Mouse (Mus musculus) subcutaneous adipose tissue, adult 2 months (tissue): ENCODE data around the gene Gm5726. TPM values are rescaled to one million over a fixed set of nuclear protein-coding genes. Genes with fewer than 3 reads are reported as not detected.

Experiments
- polyA plus RNA-seq: library from polyadenylated mRNA; depleted of rRNA; stranded (reverse); fragments of >200 nt; gene quantifications from 2 replicates; pipeline ENCODE4 v1.2.3, GENCODE M21; 2012; ENCODE audit warnings: low replicate concordance; rRNA removed

Gm5726 gene
- polyA plus RNA-seq, result not detected in 2 replicates

DNA sequence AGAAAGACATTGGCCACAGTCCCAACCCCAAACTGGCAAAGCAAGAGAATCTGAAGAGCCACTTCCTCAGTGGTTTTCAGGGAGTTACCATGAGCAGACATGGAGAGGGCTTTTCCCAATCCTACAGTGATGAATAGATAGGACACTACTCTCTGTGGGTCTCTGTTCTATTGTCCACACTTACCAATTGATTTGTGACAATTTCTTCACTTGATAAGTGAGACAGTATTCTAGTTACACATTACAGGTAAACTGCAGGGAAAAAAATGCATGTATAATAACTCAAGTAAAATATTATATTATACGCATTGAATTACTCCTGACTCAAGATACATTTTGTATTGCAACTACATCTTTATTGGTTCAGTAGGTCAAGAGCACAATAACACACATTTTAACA lies at the start of gene Gm5726:
Gene Gm5726 (minus strand): TSS at position 101 of the 400 bp plus-strand sequence.

DNA sequence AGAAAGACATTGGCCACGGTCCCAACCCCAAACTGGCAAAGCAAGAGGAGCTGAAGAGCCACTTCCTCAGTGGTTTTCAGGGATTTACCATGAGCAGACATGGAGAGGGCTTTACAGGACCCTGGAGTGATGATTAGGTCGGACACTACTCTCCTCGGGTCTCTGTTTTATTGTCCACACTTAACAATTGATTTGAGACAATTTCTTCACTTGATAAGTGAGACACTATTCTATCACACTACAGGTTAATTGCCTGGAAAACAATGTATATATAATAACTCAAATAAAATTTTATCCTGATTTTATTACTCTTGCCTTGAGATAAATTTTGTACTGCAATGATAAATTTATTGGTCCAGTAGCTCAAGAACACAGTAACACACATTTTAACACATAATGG lies 30.6 kb upstream of the Gm5726 start, which contains the start of gene Gm4141:
Gene Gm4141 (minus strand): TSS at position 101 of the 400 bp plus-strand sequence.

DNA sequence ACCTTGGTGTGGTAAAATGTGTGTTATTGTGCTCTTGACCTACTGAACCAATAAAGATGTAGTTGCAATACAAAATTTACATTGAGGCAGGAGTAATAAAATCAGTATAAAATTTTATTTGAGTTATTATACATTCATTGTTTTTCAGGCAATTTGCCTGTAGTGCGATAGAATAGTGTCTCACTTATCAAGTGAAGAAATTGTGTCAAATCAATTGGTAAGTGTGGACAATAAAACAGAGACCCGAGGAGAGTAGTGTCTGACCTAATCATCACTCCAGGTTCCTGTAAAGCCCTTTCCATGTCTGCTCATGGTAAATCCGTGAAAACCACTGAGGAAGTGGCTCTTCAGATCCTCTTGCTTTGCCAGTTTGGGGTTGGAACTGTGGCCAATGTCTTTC lies 12.0 kb downstream of the Gm5726 start, which contains the start of gene Vmn1r104:
Gene Vmn1r104 (plus strand): TSS at position 301 of the 400 bp plus-strand sequence.

DNA sequence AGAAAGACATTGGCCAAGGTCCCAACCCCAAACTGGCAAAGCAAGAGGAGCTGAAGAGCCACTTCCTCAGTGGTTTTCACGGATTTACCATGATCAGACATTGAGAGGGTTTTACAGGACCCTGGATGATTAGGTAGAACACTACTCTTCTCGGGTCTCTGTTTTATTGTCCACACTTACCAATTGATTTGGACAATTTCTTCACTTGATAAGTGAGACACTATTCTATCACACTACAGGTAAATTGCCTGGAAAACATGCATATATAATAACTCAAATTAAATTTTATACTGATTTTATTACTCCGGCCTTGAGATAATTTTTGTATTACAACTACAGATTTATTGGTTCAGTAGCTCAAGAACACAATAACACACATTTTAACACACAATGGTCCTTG lies 35.1 kb downstream of the Gm5726 start, which contains the start of gene Vmn1r103:
Gene Vmn1r103 (minus strand): TSS at position 101 of the 400 bp plus-strand sequence.

Other genes with a start within 250 kb of the Gm5726 start
- gene Gm4133, start 211.7 kb downstream of the Gm5726 start, polyA plus RNA-seq, result not detected in 2 replicates
- gene Gm5728, start 170.3 kb downstream of the Gm5726 start, polyA plus RNA-seq, result not detected in 2 replicates
- not detected in 2 replicates for gene Vmn1r100, start 127.8 kb downstream of the Gm5726 start, polyA plus RNA-seq
- gene Vmn1r101, start 103.2 kb downstream of the Gm5726 start, polyA plus RNA-seq, result not detected in 2 replicates
- gene Gm10670, start 70.8 kb downstream of the Gm5726 start, polyA plus RNA-seq, result not detected in 2 replicates
- not detected in 2 replicates for gene Vmn1r103, start 35.2 kb downstream of the Gm5726 start, polyA plus RNA-seq
- not detected in 2 replicates for gene Vmn1r104, start 11.9 kb downstream of the Gm5726 start, polyA plus RNA-seq
- not detected in 2 replicates for gene Gm4141, start 30.5 kb upstream of the Gm5726 start, polyA plus RNA-seq
- not detected in 2 replicates for gene Gm4513, start 53.3 kb upstream of the Gm5726 start, polyA plus RNA-seq
- not detected in 2 replicates for gene Vmn1r107, start 123.2 kb upstream of the Gm5726 start, polyA plus RNA-seq
- gene Vmn1r111, start 157.5 kb upstream of the Gm5726 start, polyA plus RNA-seq, result not detected in 2 replicates
- gene Gm10668, start 184.9 kb upstream of the Gm5726 start, polyA plus RNA-seq, result not detected in 2 replicates
- gene Vmn1r112, start 225.4 kb upstream of the Gm5726 start, polyA plus RNA-seq, result not detected in 2 replicates
- gene Vmn1r113, start 241.5 kb upstream of the Gm5726 start, polyA plus RNA-seq, result not detected in 2 replicates